In the genomic region with DNA sequence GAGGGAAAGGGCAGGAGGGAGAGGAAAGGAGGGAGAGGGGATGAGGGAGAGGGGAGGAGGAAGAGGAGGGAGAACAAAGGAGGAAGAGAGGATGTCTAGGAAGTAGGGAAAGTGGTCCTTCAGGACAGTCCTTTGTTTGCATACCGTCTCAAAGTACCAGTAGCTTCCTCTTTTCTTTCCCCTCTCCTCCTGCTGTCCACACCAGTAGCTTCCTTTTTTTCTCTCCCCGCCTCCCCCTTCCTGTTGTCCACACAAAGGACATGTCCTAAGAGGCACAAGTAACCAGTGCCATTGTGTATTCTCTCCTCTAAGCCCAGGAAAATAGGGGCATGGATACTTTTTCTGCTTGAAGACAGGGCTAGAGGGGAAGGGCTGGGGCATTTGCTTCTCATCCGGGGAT, we compare ENCODE assay signal across 15 mouse cellular contexts. TPM values are rescaled to one million over a fixed set of nuclear protein-coding genes. Genes with fewer than 3 reads are reported as not detected.
DNase-seq lines count a peak whose midpoint lies in the region; ATAC-seq lines count a peak whose summit lies in the region.
"Had no signal": no experiment of that assay in that cellular context is flagged by ENCODE, and none has a peak within 500 bp of the region (broad histone marks: within the 10 kb centered on the region; RNA-seq: fewer than 3 reads in every experiment).

No protein-coding gene starts in this region.

- no peaks in the 10 kb centered on the region for H3K27me3 ChIP-seq in kidney, embryonic 16.5 days (ENCODE audit: insufficient read depth, low read length)
- no peaks in the 10 kb centered on the region for H3K27me3 ChIP-seq in megakaryocyte, embryonic 14.5 days (replicated peaks)
- H3K27me3 ChIP-seq: hindbrain, embryonic 15.5 days; neural tube, embryonic 12.5 days had no signal

- no peak for ATAC-seq in kidney, embryonic 16.5 days (ENCODE audit: low FRiP score, low TSS enrichment)
- ATAC-seq in granulocyte monocyte progenitor cell, adult 5-6 weeks (replicated peaks; ENCODE audit: poor library complexity, severe bottlenecking) = peak; percentile 95
- ATAC-seq: forebrain, embryonic 13.5 days had no signal

- peaks cover 4% of the 10 kb centered on the region; the same call in 1 of the 2 replicates for H3K4me1 ChIP-seq in kidney, embryonic 16.5 days (ENCODE audit: insufficient read depth, low read length)
- peaks cover 17% of the 10 kb centered on the region for H3K4me1 ChIP-seq in megakaryocyte, embryonic 14.5 days
- H3K4me1 ChIP-seq: embryonic facial prominence, embryonic 13.5 days; neural tube, embryonic 12.5 days had no signal

- 0 out of 2 replicates have a peak overlapping the region, but pooled peaks have one; percentile 35 for H3K27ac ChIP-seq in kidney, embryonic 16.5 days (ENCODE audit: low read length)
- H3K27ac ChIP-seq: embryonic facial prominence, embryonic 13.5 days; forebrain, embryonic 13.5 days; gastrocnemius, adult 2 months; hindbrain, embryonic 15.5 days; neural tube, embryonic 12.5 days had no signal

- no peak overlapping the region for H3K9ac ChIP-seq in kidney, embryonic 16.5 days (replicated peaks; ENCODE audit: low read length)
- H3K9ac ChIP-seq: embryonic facial prominence, embryonic 13.5 days; forebrain, embryonic 13.5 days; hindbrain, embryonic 15.5 days; neural tube, embryonic 12.5 days had no signal

- H3K36me3 ChIP-seq in kidney, embryonic 16.5 days (ENCODE audit: insufficient read depth, low read length) = no peaks in the 10 kb centered on the region
- H3K36me3 ChIP-seq in megakaryocyte, embryonic 14.5 days (replicated peaks; ENCODE audit: low read length) = no peaks in the 10 kb centered on the region
- H3K36me3 ChIP-seq: embryonic facial prominence, embryonic 13.5 days; hindbrain, embryonic 15.5 days; neural tube, embryonic 12.5 days had no signal

- 72% methylated on average over 3 of the region's 3 CpGs for WGBS in kidney, embryonic 16.5 days

- no peak for DNase-seq in kidney, adult 9 months
- peak; percentile 28 for DNase-seq in A20 (ENCODE audit: low read depth, low spot score)
- DNase-seq in spleen, postnatal 10 days (ENCODE audit: low spot score in 2 of 2) = no peak
- DNase-seq in right cerebral cortex, postnatal 14 days = no peak
- DNase-seq: cerebellum, adult 11 months; gastrocnemius, adult 2 months; kidney, adult 18-20 months; midbrain, embryonic 14.5 days had no signal

- no peaks in the 10 kb centered on the region for H3K9me3 ChIP-seq in kidney, embryonic 16.5 days (ENCODE audit: low read length)
- H3K9me3 ChIP-seq in megakaryocyte, embryonic 14.5 days = no peaks in the 10 kb centered on the region
- H3K9me3 ChIP-seq: embryonic facial prominence, embryonic 13.5 days; forebrain, embryonic 13.5 days; hindbrain, embryonic 15.5 days; neural tube, embryonic 12.5 days had no signal

- H3K4me2 ChIP-seq in kidney, embryonic 16.5 days (replicated peaks; ENCODE audit: low read depth, low read length) = no peak overlapping the region
- H3K4me2 ChIP-seq: embryonic facial prominence, embryonic 13.5 days; forebrain, embryonic 13.5 days; hindbrain, embryonic 15.5 days; neural tube, embryonic 12.5 days had no signal

- H3K4me3 ChIP-seq in kidney, embryonic 16.5 days (ENCODE audit: low read length) = no peak overlapping the region
- peak overlapping the region; percentile 59 for H3K4me3 ChIP-seq in megakaryocyte, embryonic 14.5 days (replicated peaks)
- H3K4me3 ChIP-seq: embryonic facial prominence, embryonic 13.5 days; forebrain, embryonic 13.5 days; gastrocnemius, adult 2 months; hindbrain, embryonic 15.5 days; neural tube, embryonic 12.5 days had no signal

RNA-seq across cellular contexts. Expression of a gene that starts 37.3 kb away (rescaled TPM):
- 15.4 and 15.5 TPM in 2 replicates for polyA plus RNA-seq in kidney, embryonic 16.5 days (2015; fragmentation: Nextera tagmentation; extraction: Ambion mirVana)
- 2.9 and 4.7 TPM in 2 replicates for total RNA-seq in granulocyte monocyte progenitor cell, adult 5-6 weeks (2014; fragmentation: Nextera tagmentation)
- total RNA-seq in granulocyte monocyte progenitor cell, adult 5-6 weeks (2017) = 4.7 and 7.5 TPM in 2 replicates
- not detected in 2 replicates for polyA plus RNA-seq in megakaryocyte, embryonic 14.5 days (2012; ENCODE audit: insufficient read depth, low replicate concordance)

Comparison
In these comparisons a context has a peak if more than half of its experiments do, and no peak if none do; other contexts are left out.
1. RNA of a gene that starts 37.3 kb away (polyA plus RNA-seq): 15.4 to 15.5 TPM in kidney, embryonic 16.5 days; not detected in megakaryocyte, embryonic 14.5 days; every median in the first group is over 10 times any median in the second.